Mouse (Mus musculus) heart, embryonic 13.5 days (tissue): Measurements from ENCODE around the gene Uqcrc1. TPM values are rescaled to one million over a fixed set of nuclear protein-coding genes. Genes with fewer than 3 reads are reported as not detected.
A peak's percentile ranks its signal among the peaks of the same experiment; 100 is the strongest.

Experiments used
- ATAC-seq: fragments of 200-750 bp; cut with Nextera tagmentation; 2 replicates; pipeline ENCODE4 v1.8.0; 2017; ENCODE audit warnings: moderate TSS enrichment; ENCODE audit not compliant: insufficient number of reproducible peaks, low FRiP score, low TSS enrichment; ENCODE audit errors: extremely low read depth
- H3K27ac ChIP-seq: fragments of 300-500 bp; sonication (generic); replicated peaks from 2 replicates; pipeline ENCODE4 v1.5.1; 2015; ENCODE audit warnings: moderate library complexity, mild to moderate bottlenecking, inconsistent platforms
- H3K27me3 ChIP-seq: fragments of 300-500 bp; sonication (generic); replicated peaks from 2 replicates; pipeline ENCODE4 v1.6.1; 2015; ENCODE audit warnings: mild to moderate bottlenecking, inconsistent platforms
- H3K36me3 ChIP-seq: fragments of 300-500 bp; sonication (generic); 2 replicates; pipeline ENCODE4 v1.6.1; 2015; ENCODE audit warnings: mild to moderate bottlenecking, inconsistent platforms
- H3K4me1 ChIP-seq: fragments of 300-500 bp; sonication (generic); 2 replicates; pipeline ENCODE4 v1.6.1; 2015; ENCODE audit warnings: inconsistent platforms
- H3K4me2 ChIP-seq: fragments of 300-500 bp; sonication (generic); 2 replicates; pipeline ENCODE4 v1.6.1; 2015; ENCODE audit warnings: inconsistent platforms, mild to moderate bottlenecking, moderate library complexity
- H3K4me3 ChIP-seq: fragments of 300-500 bp; sonication (generic); 2 replicates; pipeline ENCODE4 v1.5.1; 2015; ENCODE audit warnings: moderate library complexity, mild to moderate bottlenecking, inconsistent platforms
- H3K9ac ChIP-seq: fragments of 300-500 bp; sonication (generic); 2 replicates; pipeline ENCODE4 v1.6.1; 2015; ENCODE audit warnings: inconsistent platforms, mild to moderate bottlenecking, moderate library complexity
- H3K9me3 ChIP-seq: fragments of 300-500 bp; sonication (generic); 2 replicates; pipeline ENCODE4 v1.6.1; 2016; ENCODE audit warnings: inconsistent platforms
- WGBS: fragments of 180-500 bp; shearing (Covaris S2); methylation state at CpG from one replicate; pipeline ENCODE4 v1.1.7; 2015; ENCODE audit warnings: mixed read lengths; 5-methylcytosine and 5-hydroxymethylcytosine counted together
- polyA plus RNA-seq: library from polyadenylated mRNA; unstranded; fragments of >200 nt; fragmentation: Nextera tagmentation; extraction: Ambion mirVana; gene quantifications from 2 replicates; pipeline ENCODE4 v1.2.1, GENCODE M21; 2015

Uqcrc1 gene
- polyA plus RNA-seq: 749 and 828 TPM in 2 replicates

- H3K27me3 ChIP-seq: no peaks in the 10 kb centered on the region
- peaks cover 39% of the 10 kb centered on the region for H3K36me3 ChIP-seq
- WGBS: under 1% methylated on average over 58 of the region's 58 CpGs
- H3K4me3 ChIP-seq: peak within 1 kb of the TSS; percentile 80
- peaks cover 6% of the 10 kb centered on the region for H3K4me1 ChIP-seq
- H3K4me2 ChIP-seq: peak within 1 kb of the TSS; percentile 75
- ATAC-seq: peak; percentile 85
- peak within 1 kb of the TSS; percentile 94 for H3K9ac ChIP-seq
- H3K27ac ChIP-seq: peak within 1 kb of the TSS; percentile 77
- H3K9me3 ChIP-seq: no peaks in the 10 kb centered on the region
Measured at GRCm38 (mm10) chr9:108936418-108937364, at the start of gene Uqcrc1. Uqcrc1 (plus strand) TSS chr9:108936633.

GRCm38 (mm10) chr9:108912308-108912707 lies 24.1 kb upstream of the Uqcrc1 start:
- Histone ChIP-seq H3K36me3 (no peaks in the 10 kb centered on the region), H3K4me1 (no peaks in the 10 kb centered on the region), H3K27ac (no peak overlapping the region), H3K27me3 (no peaks in the 10 kb centered on the region), H3K4me3 (no peak overlapping the region), H3K9me3 (no peaks in the 10 kb centered on the region), H3K9ac (no peak overlapping the region), H3K4me2 (no peak overlapping the region)
- 63% methylated on average over 6 of the region's 6 CpGs for WGBS
- no peak for ATAC-seq

- Histone ChIP-seq H3K4me3 (no peak overlapping the region), H3K4me1 (no peaks in the 10 kb centered on the region), H3K4me2 (no peak overlapping the region), H3K27ac (no peak overlapping the region), H3K9me3 (no peaks in the 10 kb centered on the region), H3K36me3 (no peaks in the 10 kb centered on the region), H3K9ac (no peak overlapping the region), H3K27me3 (no peaks in the 10 kb centered on the region)
- 82% methylated on average over 7 of the region's 7 CpGs for WGBS
- no peak for ATAC-seq
Measured at GRCm38 (mm10) chr9:108913161-108913560, 23.3 kb upstream of the Uqcrc1 start.

GRCm38 (mm10) chr9:108913621-108914020 lies 22.8 kb upstream of the Uqcrc1 start:
- no peak overlapping the region for H3K27ac ChIP-seq
- no peaks in the 10 kb centered on the region for H3K4me1 ChIP-seq
- H3K36me3 ChIP-seq: no peaks in the 10 kb centered on the region
- H3K9me3 ChIP-seq: no peaks in the 10 kb centered on the region
- no peak overlapping the region for H3K9ac ChIP-seq
- H3K4me3 ChIP-seq: no peak overlapping the region
- no peak for ATAC-seq
- WGBS: 70% methylated on average over 10 of the region's 10 CpGs
- no peaks in the 10 kb centered on the region for H3K27me3 ChIP-seq
- H3K4me2 ChIP-seq: no peak overlapping the region

GRCm38 (mm10) chr9:108914491-108914890 lies 21.9 kb upstream of the Uqcrc1 start, which contains the start of gene Tmem89:
Tmem89 (plus strand) TSS chr9:108914619.
- Histone ChIP-seq H3K36me3 (no peaks in the 10 kb centered on the region), H3K9ac (no peak within 1 kb of the TSS), H3K4me3 (no peak within 1 kb of the TSS), H3K9me3 (no peaks in the 10 kb centered on the region), H3K4me2 (no peak within 1 kb of the TSS), H3K27ac (no peak within 1 kb of the TSS), H3K27me3 (no peaks in the 10 kb centered on the region), H3K4me1 (no peaks in the 10 kb centered on the region)
- WGBS: 64% methylated on average over 6 of the region's 6 CpGs
- ATAC-seq: no peak

GRCm38 (mm10) chr9:108925897-108926296 lies 10.5 kb upstream of the Uqcrc1 start:
- Histone ChIP-seq H3K4me2 (no peak overlapping the region), H3K4me3 (no peak overlapping the region)
- ATAC-seq: no peak

GRCm38 (mm10) chr9:108928424-108928823 lies 8.0 kb upstream of the Uqcrc1 start:
- no peaks in the 10 kb centered on the region for H3K36me3 ChIP-seq
- no peak overlapping the region for H3K9ac ChIP-seq
- H3K4me3 ChIP-seq: no peak overlapping the region
- no peak for ATAC-seq
- WGBS: 70% methylated on average over 3 of the region's 3 CpGs
- no peak overlapping the region for H3K27ac ChIP-seq
- peaks cover 34% of the 10 kb centered on the region for H3K27me3 ChIP-seq
- no peaks in the 10 kb centered on the region for H3K9me3 ChIP-seq
- H3K4me1 ChIP-seq: no peaks in the 10 kb centered on the region
- no peak overlapping the region for H3K4me2 ChIP-seq

More at GRCm38 (mm10) chr9:108925897-108926296, 10.5 kb upstream of the Uqcrc1 start:
- Histone ChIP-seq H3K27ac (no peak overlapping the region), H3K9me3 (no peaks in the 10 kb centered on the region; the same call in 1 of the 2 replicates), H3K4me1 (no peaks in the 10 kb centered on the region), H3K9ac (no peak overlapping the region), H3K27me3 (peaks cover 35% of the 10 kb centered on the region), H3K36me3 (no peaks in the 10 kb centered on the region)
- WGBS: 69% methylated on average over 8 of the region's 8 CpGs

GRCm38 (mm10) chr9:108935991-108936390 lies 442 bp upstream of the Uqcrc1 start:
- H3K4me1 ChIP-seq: peaks cover 6% of the 10 kb centered on the region
- 0 out of 2 replicates have a peak, but pooled peaks cover 3% of the 10 kb centered on the region for H3K27me3 ChIP-seq
- 14% methylated on average over 3 of the region's 3 CpGs for WGBS
- H3K36me3 ChIP-seq: peaks cover 32% of the 10 kb centered on the region
- peak overlapping the region; percentile 80 for H3K4me3 ChIP-seq
- no peak overlapping the region for H3K9ac ChIP-seq
- no peak overlapping the region for H3K27ac ChIP-seq
- no peaks in the 10 kb centered on the region for H3K9me3 ChIP-seq
- H3K4me2 ChIP-seq: peak overlapping the region; percentile 56
- no peak for ATAC-seq

- Histone ChIP-seq H3K27ac (no peak overlapping the region), H3K36me3 (peaks cover 96% of the 10 kb centered on the region), H3K27me3 (no peaks in the 10 kb centered on the region), H3K9me3 (no peaks in the 10 kb centered on the region), H3K4me1 (peaks cover 18% of the 10 kb centered on the region), H3K9ac (no peak overlapping the region), H3K4me2 (no peak overlapping the region), H3K4me3 (no peak overlapping the region)
- 64% methylated on average over 9 of the region's 9 CpGs for WGBS
- ATAC-seq: no peak
Measured at GRCm38 (mm10) chr9:108945111-108945510, 8.7 kb downstream of the Uqcrc1 start.

- Histone ChIP-seq H3K9me3 (no peaks in the 10 kb centered on the region), H3K36me3 (peaks cover 96% of the 10 kb centered on the region), H3K4me2 (no peak overlapping the region), H3K4me3 (no peak overlapping the region), H3K27me3 (no peaks in the 10 kb centered on the region), H3K27ac (no peak overlapping the region), H3K4me1 (peaks cover 20% of the 10 kb centered on the region), H3K9ac (no peak overlapping the region)
- 81% methylated on average over 5 of the region's 5 CpGs for WGBS
- no peak for ATAC-seq
Measured at GRCm38 (mm10) chr9:108945608-108946007, 9.2 kb downstream of the Uqcrc1 start.

GRCm38 (mm10) chr9:108949231-108949966 lies 13.0 kb downstream of the Uqcrc1 start:
- Histone ChIP-seq H3K27me3 (peaks cover 26% of the 10 kb centered on the region), H3K4me3 (no peak overlapping the region), H3K9me3 (no peaks in the 10 kb centered on the region), H3K9ac (peak overlapping the region; percentile 55), H3K36me3 (peaks cover 68% of the 10 kb centered on the region), H3K4me1 (peaks cover 36% of the 10 kb centered on the region), H3K27ac (peak overlapping the region; percentile 78), H3K4me2 (no peak overlapping the region)
- 76% methylated on average over 13 of the region's 13 CpGs for WGBS
- ATAC-seq: peak; percentile 16; the same call in 1 of the 2 replicates
